Mouse (Mus musculus) thymus, adult 2 months (tissue): Measurements from ENCODE around the gene Gpat3. TPM values are rescaled to one million over a fixed set of nuclear protein-coding genes. Genes with fewer than 3 reads are reported as not detected.
A peak's percentile ranks its signal among the peaks of the same experiment; 100 is the strongest.

ENCODE experiments used
- DNase-seq: peaks from one replicate; pipeline ENCODE4 v3.0.0; 2021
- H3K27ac ChIP-seq: fragments of 200-500 bp; 2 replicates; pipeline ENCODE4 v1.5.1; 2012; ENCODE audit warnings: low read length, control low read depth; ENCODE audit not compliant: control insufficient read depth, insufficient read depth
- H3K27me3 ChIP-seq: fragments of 200-500 bp; 2 replicates; pipeline ENCODE4 v1.6.1; 2012; ENCODE audit warnings: mild to moderate bottlenecking, low read length, moderate library complexity, mixed read lengths; ENCODE audit not compliant: control insufficient read depth, insufficient read depth
- H3K36me3 ChIP-seq: fragments of 200-500 bp; 2 replicates; pipeline ENCODE4 v1.6.1; 2012; ENCODE audit warnings: mild to moderate bottlenecking, low read length, moderate library complexity; ENCODE audit not compliant: control insufficient read depth, insufficient read depth
- H3K4me1 ChIP-seq: fragments of 200-500 bp; replicated peaks from 2 replicates; pipeline ENCODE4 v1.6.1; 2012; ENCODE audit warnings: low read length; ENCODE audit not compliant: control insufficient read depth, insufficient read depth
- H3K4me3 ChIP-seq: fragments of 200-500 bp; 2 replicates; pipeline ENCODE4 v1.5.1; 2012; ENCODE audit warnings: mild to moderate bottlenecking, low read length, control low read depth, moderate library complexity; ENCODE audit not compliant: control insufficient read depth, insufficient read depth
- CTCF ChIP-seq: fragments of 200-500 bp; IDR thresholded peaks from 2 replicates; pipeline ENCODE4 v1.5.1; 2012; ENCODE audit warnings: mild to moderate bottlenecking, control low read depth, low read length, moderate library complexity, borderline replicate concordance; ENCODE audit not compliant: control insufficient read depth, poor library complexity, insufficient read depth; ENCODE audit errors: extremely low read depth
- POLR2A ChIP-seq: fragments of 200-500 bp; IDR thresholded peaks from 2 replicates; pipeline ENCODE4 v1.6.1; 2012; ENCODE audit warnings: mild to moderate bottlenecking, low read length, control low read depth, moderate library complexity; ENCODE audit not compliant: control insufficient read depth, poor library complexity, insufficient read depth; ENCODE audit errors: extremely low read depth
- WGBS: fragments of 180-500 bp; shearing (Covaris S2); methylation state at CpG from one replicate; pipeline ENCODE4 v1.1.7; 2018; 5-methylcytosine and 5-hydroxymethylcytosine counted together
- polyA plus RNA-seq: library from polyadenylated mRNA; depleted of rRNA; stranded (reverse); fragments of >200 nt; gene quantifications from 2 replicates; pipeline ENCODE4 v1.2.3, GENCODE M21; 2012

Gpat3 gene
- polyA plus RNA-seq, 1 experiment = 1.6 TPM

DNA sequence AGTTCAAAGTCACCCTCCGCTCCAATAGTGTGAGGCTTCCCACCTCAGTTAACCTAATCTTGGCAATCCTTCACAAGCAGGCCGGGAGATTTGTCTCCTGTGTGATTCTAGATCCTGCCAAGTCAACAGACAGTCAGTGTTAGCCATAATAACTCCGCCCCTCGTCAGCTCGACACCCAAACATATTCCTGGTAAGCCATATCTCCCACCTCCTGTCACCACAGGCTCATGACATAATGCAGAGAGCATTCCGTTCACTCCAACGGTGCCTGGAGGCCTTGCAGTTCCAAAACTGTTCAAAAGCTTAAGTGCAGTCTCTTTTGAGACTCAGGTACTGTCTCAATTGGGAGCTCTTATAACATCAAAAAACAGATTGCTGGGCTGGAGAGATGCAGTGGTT is 7.6 kb upstream of the Gpat3 start:
- TF ChIP-seq CTCF (no peak), POLR2A (no peak)
- WGBS = 91% methylated on average over 7 of the region's 7 CpGs
- DNase-seq = no peak
- no peaks in the 10 kb centered on the region for H3K36me3 ChIP-seq
- no peaks in the 10 kb centered on the region; the same call in 1 of the 2 replicates for H3K4me1 ChIP-seq
- no peak overlapping the region for H3K4me3 ChIP-seq
- no peaks in the 10 kb centered on the region for H3K27me3 ChIP-seq
- no peak overlapping the region for H3K27ac ChIP-seq

DNA sequence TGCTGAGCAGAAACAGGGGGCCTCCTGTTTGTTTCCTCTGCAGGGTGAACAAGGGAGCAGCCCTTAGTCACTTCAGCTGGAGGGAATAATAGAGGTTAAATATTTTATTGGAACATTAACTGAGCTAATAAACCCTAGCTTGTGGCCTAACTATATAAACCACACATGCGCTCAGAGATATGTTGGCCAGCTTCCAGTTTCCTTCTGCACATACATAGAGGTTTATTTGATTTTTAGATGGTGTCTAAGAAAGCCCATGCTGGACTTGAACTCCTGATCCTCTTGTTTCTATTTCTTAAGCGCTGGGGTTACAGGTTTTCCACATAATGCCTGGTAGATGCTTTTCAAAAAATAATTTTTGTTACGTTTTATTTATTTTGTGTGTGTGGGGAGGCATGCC is 1.0 kb upstream of the Gpat3 start:
- WGBS = 62% methylated on average over 3 of the region's 3 CpGs
- no peak overlapping the region for H3K4me3 ChIP-seq
- DNase-seq = no peak
- no peak for TF ChIP-seq CTCF
- peaks cover 10% of the 10 kb centered on the region; the same call in 1 of the 2 replicates for H3K27me3 ChIP-seq
- H3K27ac ChIP-seq = no peak overlapping the region
- H3K36me3 ChIP-seq = no peaks in the 10 kb centered on the region
- peaks cover 13% of the 10 kb centered on the region for H3K4me1 ChIP-seq

DNA sequence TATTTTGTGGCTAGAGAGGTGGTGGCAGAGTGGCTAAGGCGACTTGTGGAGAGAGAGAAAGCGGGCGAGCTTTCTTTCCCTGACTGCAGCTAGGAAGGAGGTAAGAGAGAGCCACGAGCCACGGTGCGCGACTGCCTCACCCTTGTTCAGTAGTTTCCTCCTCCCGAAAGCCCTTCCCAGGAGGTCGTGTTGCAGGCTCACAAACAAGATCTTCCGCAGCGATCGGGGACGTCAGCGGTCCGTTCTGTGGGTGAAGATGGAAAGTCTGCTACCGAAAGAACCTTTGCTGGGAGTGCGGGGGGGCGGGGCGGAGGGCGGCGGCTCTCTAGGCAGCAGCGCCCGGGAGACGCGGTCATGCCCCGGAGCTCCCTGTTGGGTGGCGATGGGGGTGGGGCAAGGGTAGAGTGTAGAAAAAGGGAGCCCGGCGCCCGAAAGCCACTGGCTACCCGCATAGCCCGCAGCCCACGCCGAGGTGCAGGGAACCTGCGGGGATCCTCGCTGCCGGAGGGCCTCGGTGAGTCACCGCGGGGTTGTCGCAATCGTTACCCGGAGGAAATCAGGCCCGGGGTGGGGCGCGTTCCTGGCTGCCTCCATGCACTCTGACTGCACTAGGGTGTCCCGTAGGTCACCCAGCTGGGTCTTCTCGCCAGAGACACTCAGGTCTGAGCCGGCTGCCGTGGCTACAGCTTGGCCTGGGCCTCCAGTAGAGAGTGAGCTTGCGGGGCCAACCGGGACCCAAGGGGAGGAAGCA is 510 bp downstream of the Gpat3 start:
- TF ChIP-seq CTCF = no peak
- no peak for TF ChIP-seq POLR2A
- Histone ChIP-seq H3K4me1 (peaks cover 13% of the 10 kb centered on the region), H3K27me3 (peaks cover 10% of the 10 kb centered on the region; the same call in 1 of the 2 replicates), H3K36me3 (no peaks in the 10 kb centered on the region), H3K27ac (no peak overlapping the region), H3K4me3 (peak overlapping the region; percentile 66)
- DNase-seq = peak; percentile 58
- under 1% methylated on average over 51 of the region's 52 CpGs for WGBS

DNA sequence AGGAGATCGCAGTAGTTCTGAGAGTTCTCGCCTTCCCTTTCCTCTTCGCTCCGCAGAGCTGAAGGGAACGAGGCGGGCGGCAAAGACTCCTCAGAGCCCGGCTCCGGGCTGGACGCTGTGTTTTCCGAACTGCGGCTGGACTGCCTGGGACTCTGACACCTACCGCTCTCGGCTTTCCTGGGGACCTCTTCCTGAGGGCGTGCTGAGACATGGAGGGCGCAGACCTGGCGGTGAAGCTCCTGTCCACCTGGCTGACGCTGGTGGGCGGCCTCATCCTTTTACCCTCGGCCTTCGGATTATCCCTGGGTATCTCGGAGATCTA is 1.0 kb downstream of the Gpat3 start:
- Histone ChIP-seq H3K36me3 (no peaks in the 10 kb centered on the region), H3K27me3 (peaks cover 10% of the 10 kb centered on the region; the same call in 1 of the 2 replicates), H3K4me3 (peak overlapping the region; percentile 66), H3K27ac (no peak overlapping the region), H3K4me1 (peaks cover 13% of the 10 kb centered on the region)
- 3% methylated on average over 22 of the region's 22 CpGs for WGBS
- no peak for DNase-seq
- TF ChIP-seq POLR2A = no peak
- TF ChIP-seq CTCF = no peak

DNA sequence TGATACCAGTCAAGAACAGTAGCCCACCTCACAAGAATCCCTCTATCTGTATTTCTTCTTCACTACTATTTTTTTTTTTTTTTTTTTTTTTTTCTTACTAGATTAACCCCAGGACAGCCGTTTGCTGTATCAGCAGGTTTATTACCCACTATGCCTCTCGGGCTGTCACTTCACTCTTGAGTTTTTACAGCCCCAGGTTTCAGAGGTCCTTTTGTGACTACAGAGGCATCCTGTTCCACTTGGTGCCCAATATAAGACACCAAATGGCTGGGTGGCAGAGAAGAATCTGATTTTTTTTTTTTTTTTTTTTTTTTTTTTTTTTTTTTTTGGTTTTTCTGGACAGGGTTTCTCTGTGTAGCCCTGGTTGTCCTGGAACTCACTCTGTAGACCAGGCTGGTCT is 1.6 kb downstream of the Gpat3 start:
- peaks cover 13% of the 10 kb centered on the region for H3K4me1 ChIP-seq
- DNase-seq = no peak
- H3K4me3 ChIP-seq = peak overlapping the region; percentile 66; the same call in 1 of the 2 replicates
- H3K27me3 ChIP-seq = peaks cover 10% of the 10 kb centered on the region; the same call in 1 of the 2 replicates
- no peak overlapping the region for H3K27ac ChIP-seq
- H3K36me3 ChIP-seq = no peaks in the 10 kb centered on the region
- no peak for TF ChIP-seq POLR2A
- no peak for TF ChIP-seq CTCF
- WGBS = 16% methylated on average over 2 of the region's 2 CpGs

DNA sequence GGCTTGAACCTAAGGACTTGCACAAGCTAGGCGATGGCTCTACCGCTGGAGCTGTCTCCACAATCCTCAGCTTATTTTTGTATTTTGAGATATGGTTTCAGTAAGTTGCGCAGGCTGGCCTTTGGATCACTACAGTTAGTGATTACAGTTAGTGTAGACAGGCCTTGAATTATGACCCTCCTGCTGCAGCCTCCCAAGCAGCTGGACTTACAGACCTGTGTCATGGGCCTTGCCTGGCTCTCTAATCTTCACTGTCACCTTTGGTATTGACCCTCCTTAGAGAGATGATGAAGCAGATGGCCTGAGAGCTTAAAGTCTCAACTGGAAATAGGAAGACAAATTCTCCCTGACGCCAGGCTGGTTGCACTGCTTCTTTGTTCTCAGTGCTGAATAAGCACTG is 8.4 kb downstream of the Gpat3 start:
- no peak for DNase-seq
- no peak overlapping the region for H3K4me3 ChIP-seq
- 89% methylated on average over 4 of the region's 4 CpGs for WGBS
- no peaks in the 10 kb centered on the region for H3K36me3 ChIP-seq
- no peaks in the 10 kb centered on the region for H3K27me3 ChIP-seq
- no peak for TF ChIP-seq POLR2A
- no peak overlapping the region for H3K27ac ChIP-seq
- H3K4me1 ChIP-seq = peaks cover 21% of the 10 kb centered on the region

DNA sequence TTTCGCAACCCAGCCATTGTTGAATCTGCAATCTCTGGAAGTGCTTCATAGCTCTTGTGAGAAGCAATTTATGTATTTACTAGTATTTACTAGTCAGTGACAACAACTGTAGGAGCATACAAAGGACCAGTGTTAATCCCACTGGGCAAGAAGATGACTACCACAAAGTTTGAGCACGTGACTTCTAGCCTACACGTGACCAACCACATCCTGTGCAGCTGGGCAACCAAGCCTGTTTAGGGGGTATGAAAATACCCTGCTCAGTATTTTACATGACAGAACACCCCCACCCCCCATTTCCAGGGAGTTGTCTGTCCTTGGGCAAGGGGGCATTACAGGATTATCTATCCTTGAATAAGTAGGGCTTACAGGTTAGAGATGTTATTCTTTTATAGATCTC is 11.0 kb downstream of the Gpat3 start:
- no peaks in the 10 kb centered on the region for H3K27me3 ChIP-seq
- H3K4me1 ChIP-seq = peaks cover 21% of the 10 kb centered on the region
- no peak overlapping the region for H3K4me3 ChIP-seq
- H3K27ac ChIP-seq = no peak overlapping the region; the same call in 1 of the 2 replicates
- peak; percentile 57 for DNase-seq
- no peaks in the 10 kb centered on the region for H3K36me3 ChIP-seq
- TF ChIP-seq CTCF (no peak), POLR2A (no peak)
- 31% methylated on average over 3 of the region's 3 CpGs for WGBS
